Mouse (Mus musculus) CD8-positive naive resting alpha-beta T cell, adult 57 days (primary cell): ENCODE data around the gene Kng2. TPM values are rescaled to one million over a fixed set of nuclear protein-coding genes. Genes with fewer than 3 reads are reported as not detected.

Source experiments
- total RNA-seq: library from RNA; stranded (reverse); gene quantifications from one replicate; pipeline ENCODE4 v1.2.4, GENCODE M21; 2023

Kng2 gene
- not detected for total RNA-seq

DNA sequence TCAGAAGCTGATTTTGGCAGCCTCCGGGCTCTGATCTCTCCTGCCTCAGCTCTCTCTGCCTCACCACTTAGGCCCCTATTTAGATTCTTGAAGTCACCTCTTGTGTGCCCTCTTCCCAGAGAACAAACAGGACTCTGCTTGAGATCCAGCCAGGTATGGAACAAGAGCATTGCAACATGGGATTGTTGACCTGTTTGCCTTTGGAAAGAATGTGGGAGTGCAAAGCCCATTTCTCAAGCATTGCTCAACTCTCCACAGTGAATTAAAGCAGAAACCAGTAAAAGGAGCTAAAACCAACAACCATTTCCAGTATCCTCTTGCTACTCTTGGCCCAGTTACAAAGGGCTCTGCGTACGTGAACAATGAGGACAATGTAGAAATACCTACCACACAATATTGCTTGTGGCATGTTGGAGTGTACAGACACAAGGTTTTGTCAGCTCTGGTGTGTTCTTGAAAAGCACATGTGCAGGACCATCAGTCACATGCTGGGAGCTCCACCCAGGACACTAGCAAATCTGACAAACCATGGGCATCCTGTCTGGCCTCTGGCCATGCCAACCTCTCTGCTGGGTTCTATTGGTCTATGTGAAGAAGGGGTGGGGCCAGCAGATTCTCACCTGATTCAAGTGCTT is at the start of gene Kng2:
Kng2 (minus strand) TSS at position 517 of the 635 bp plus-strand sequence.

DNA sequence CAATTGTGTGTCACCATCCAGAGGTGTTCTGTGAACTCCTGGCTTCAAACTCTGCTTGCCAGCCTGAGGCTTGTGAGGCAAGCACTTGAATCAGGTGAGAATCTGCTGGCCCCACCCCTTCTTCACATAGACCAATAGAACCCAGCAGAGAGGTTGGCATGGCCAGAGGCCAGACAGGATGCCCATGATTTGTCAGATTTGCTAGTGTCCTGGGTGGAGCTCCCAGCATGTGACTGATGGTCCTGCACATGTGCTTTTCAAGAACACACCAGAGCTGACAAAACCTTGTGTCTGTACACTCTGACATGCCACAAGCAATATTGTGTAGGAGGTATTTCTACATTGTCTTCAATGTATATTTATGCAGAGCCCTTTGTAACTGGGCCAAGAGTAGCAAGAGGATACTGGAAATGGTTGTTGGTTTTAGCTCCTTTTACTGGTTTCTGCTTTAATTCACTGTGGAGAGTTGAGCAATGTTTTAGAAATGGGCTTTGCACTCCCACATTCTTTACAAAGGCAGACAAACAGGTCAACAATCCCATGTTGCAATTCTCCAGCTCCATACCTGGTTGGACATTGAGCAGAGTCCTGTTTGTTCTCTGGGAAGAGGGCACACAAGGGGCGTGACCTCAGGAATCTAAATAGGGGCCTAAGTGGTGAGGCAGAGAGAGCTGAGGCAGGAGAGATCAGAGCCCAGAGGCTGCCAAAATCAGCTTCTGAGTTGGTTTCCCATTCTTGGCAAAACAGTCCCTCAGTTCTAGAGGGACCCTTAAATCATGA is 28.6 kb upstream of the Kng2 start, which contains the start of gene Kng1:
Kng1 (plus strand) TSS at position 198 of the 780 bp plus-strand sequence.

GRCm38 (mm10) chr16:22950840-22951395 is 78.4 kb downstream of the Kng2 start, which contains the start of gene Hrg:
TSS of gene Hrg (plus strand) at chr16:22951072.

Other genes starting within 250 kb of the Kng2 start
- gene Crygs, start 217.9 kb downstream of the Kng2 start, total RNA-seq: not detected
- gene Tbccd1, start 171.8 kb downstream of the Kng2 start, total RNA-seq: 15.9 TPM
- gene Dnajb11, start 171.6 kb downstream of the Kng2 start, total RNA-seq: 47.6 TPM
- gene Ahsg, start 138.2 kb downstream of the Kng2 start, total RNA-seq: not detected
- gene Fetub, start 111.1 kb downstream of the Kng2 start, total RNA-seq: not detected
- not detected for gene Hrg, start 78.4 kb downstream of the Kng2 start, total RNA-seq
- not detected for gene Kng1, start 28.4 kb upstream of the Kng2 start, total RNA-seq
- 1,147 TPM for gene Eif4a2, start 78.0 kb upstream of the Kng2 start, total RNA-seq
- 10.1 TPM for gene Rfc4, start 98.3 kb upstream of the Kng2 start, total RNA-seq
- gene Adipoq, start 117.1 kb upstream of the Kng2 start, total RNA-seq: not detected
- 81.4 TPM for gene St6gal1, start 195.3 kb upstream of the Kng2 start, total RNA-seq